Mouse (Mus musculus): Measurements from ENCODE around the gene Adamts2. TPM values are rescaled to one million over a fixed set of nuclear protein-coding genes. Genes with fewer than 3 reads are reported as not detected.

Adamts2 gene
- polyA plus RNA-seq, 3 experiments from 2014 or later: not detected

- no peak for ATAC-seq
Measured at GRCm38 (mm10) chr11:50738436-50738835, 136.6 kb downstream of the Adamts2 start.

- no peak for ATAC-seq
Measured at GRCm38 (mm10) chr11:50739453-50739852, 137.6 kb downstream of the Adamts2 start.

- no peak for ATAC-seq
Measured at GRCm38 (mm10) chr11:50742146-50742545, 140.3 kb downstream of the Adamts2 start.

- ATAC-seq: no peak
Measured at GRCm38 (mm10) chr11:50744971-50745370, 143.1 kb downstream of the Adamts2 start.

- ATAC-seq: no peak
Measured at GRCm38 (mm10) chr11:50746508-50746907, 144.6 kb downstream of the Adamts2 start.

GRCm38 (mm10) chr11:50750983-50751585 is 149.2 kb downstream of the Adamts2 start:
- no peak for ATAC-seq

- ATAC-seq: no peak
Measured at GRCm38 (mm10) chr11:50757741-50758140, 155.9 kb downstream of the Adamts2 start.

- ATAC-seq: no peak
Measured at GRCm38 (mm10) chr11:50766461-50766860, 164.6 kb downstream of the Adamts2 start.

GRCm38 (mm10) chr11:50767039-50767438 is 165.2 kb downstream of the Adamts2 start:
- ATAC-seq: no peak

GRCm38 (mm10) chr11:50768995-50769749 is 167.3 kb downstream of the Adamts2 start:
- ATAC-seq: no peak

- ATAC-seq: no peak
Measured at GRCm38 (mm10) chr11:50771006-50771405, 169.1 kb downstream of the Adamts2 start.

- ATAC-seq: no peak
Measured at GRCm38 (mm10) chr11:50797674-50798073, 195.8 kb downstream of the Adamts2 start.

- ATAC-seq: no peak
Measured at GRCm38 (mm10) chr11:50798836-50799235, 197.0 kb downstream of the Adamts2 start.

GRCm38 (mm10) chr11:50814233-50814632 is 212.3 kb downstream of the Adamts2 start:
- ATAC-seq: no peak

- ATAC-seq: no peak
Measured at GRCm38 (mm10) chr11:50826214-50826613, 224.3 kb downstream of the Adamts2 start.

- ATAC-seq: peak; percentile 95
Measured at GRCm38 (mm10) chr11:50827010-50827953, 225.4 kb downstream of the Adamts2 start, which contains the start of gene Zfp354c. Gene Zfp354c, minus strand, starts transcription at chr11:50827724.

- ATAC-seq: peak; percentile 75
Measured at GRCm38 (mm10) chr11:50835727-50836126, 233.8 kb downstream of the Adamts2 start.

GRCm38 (mm10) chr11:50841023-50841735 is 239.3 kb downstream of the Adamts2 start, which contains the start of gene Zfp879:
Gene Zfp879, minus strand, starts transcription at chr11:50841552.
- ATAC-seq: no peak

GRCm38 (mm10) chr11:50845951-50846350 is 244.1 kb downstream of the Adamts2 start:
- ATAC-seq: no peak

- no peak for ATAC-seq
Measured at GRCm38 (mm10) chr11:50847047-50847446, 245.2 kb downstream of the Adamts2 start.

GRCm38 (mm10) chr11:50848520-50849137 is 246.7 kb downstream of the Adamts2 start:
- ATAC-seq: no peak

- ATAC-seq: no peak
Measured at GRCm38 (mm10) chr11:50849310-50849709, 247.4 kb downstream of the Adamts2 start.

Measured in inflammation-experienced regulatory T-cells, adult 6 months (primary cell).